In the genomic region with DNA sequence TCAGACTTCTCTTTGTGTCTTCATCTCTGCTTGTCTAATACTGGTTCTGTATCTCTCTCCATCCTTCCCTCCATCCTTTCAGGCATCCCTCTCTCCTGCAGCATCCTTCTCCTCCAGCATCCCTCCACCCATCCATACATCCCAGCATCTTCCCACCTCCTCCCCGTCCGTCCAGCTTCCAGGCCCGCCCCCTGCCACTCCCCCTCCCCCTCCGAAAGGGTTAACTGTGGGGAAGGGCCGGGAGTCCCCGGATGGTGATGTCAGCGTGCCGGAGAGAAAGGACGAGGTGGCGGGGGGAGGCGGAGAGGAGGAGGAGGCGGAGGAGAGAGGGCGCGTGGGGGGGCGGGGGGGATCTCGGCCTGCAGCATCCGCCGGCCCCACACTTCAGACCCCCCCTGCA, we compare ENCODE assay signal across 8 mouse cellular contexts. TPM values are rescaled to one million over a fixed set of nuclear protein-coding genes. Genes with fewer than 3 reads are reported as not detected.
DNase-seq lines count a peak whose midpoint lies in the region; ATAC-seq and TF ChIP-seq lines count a peak whose summit lies in the region.

A gene (plus strand): TSS at position 218 of the 400 bp plus-strand sequence.

- H3K4me2 ChIP-seq in forebrain, embryonic 11.5 days (ENCODE audit: low read depth, low read length, severe bottlenecking): peak within 1 kb of the TSS; percentile 85
- peak within 1 kb of the TSS; percentile 81 for H3K4me2 ChIP-seq in lung, embryonic 14.5 days

- no peaks in the 10 kb centered on the region for H3K27me3 ChIP-seq in forebrain, embryonic 11.5 days (ENCODE audit: control insufficient read depth, insufficient read depth, low read length)
- H3K27me3 ChIP-seq in lung, embryonic 14.5 days (ENCODE audit: insufficient read depth, low read length): no peaks in the 10 kb centered on the region

- H3K36me3 ChIP-seq in forebrain, embryonic 11.5 days (ENCODE audit: control insufficient read depth, insufficient read depth, low read length): no peaks in the 10 kb centered on the region; the same call in 1 of the 2 replicates
- peaks cover 21% of the 10 kb centered on the region for H3K36me3 ChIP-seq in lung, embryonic 14.5 days (ENCODE audit: insufficient read depth)

- TF ChIP-seq CTCF in lung, embryonic 14.5 days (IDR thresholded peaks at IDR 0.05; ENCODE audit: low read depth): no peak

- H3K4me1 ChIP-seq in forebrain, embryonic 11.5 days (replicated peaks; ENCODE audit: control insufficient read depth, insufficient read depth, low read length): peaks cover 4% of the 10 kb centered on the region; the same call in 1 of the 2 replicates
- no peaks in the 10 kb centered on the region for H3K4me1 ChIP-seq in lung, embryonic 14.5 days (ENCODE audit: insufficient read depth)

- peak; percentile 89 for ATAC-seq in forebrain, embryonic 11.5 days (replicated peaks; ENCODE audit: low FRiP score)
- ATAC-seq in lung, embryonic 14.5 days (ENCODE audit: insufficient read depth): peak; percentile 74

- DNase-seq in 3T3-L1 (ENCODE audit: low read depth, low spot score): peak; percentile 71
- DNase-seq in brain, adult 2 months (ENCODE audit: low read depth, low spot score): peak; percentile 95
- DNase-seq in forebrain, embryonic 11.5 days (ENCODE audit: low spot score): peak; percentile 96
- DNase-seq in heart, postnatal 10 days: peak; percentile 63 to 76
- peak; percentile 86 to 88 for DNase-seq in layer of hippocampus, postnatal 10 days (ENCODE audit: low spot score in 2 of 2)
- DNase-seq in lung, embryonic 14.5 days: peak; percentile 85
- peak; percentile 61 for DNase-seq in retina, adult 2 months (ENCODE audit: low read depth, low spot score)
- no peak for DNase-seq in natural killer cell, adult 2 months (ENCODE audit: low spot score in 2 of 2)

- H3K9ac ChIP-seq in forebrain, embryonic 11.5 days (ENCODE audit: low read length): peak within 1 kb of the TSS; percentile 100
- peak within 1 kb of the TSS; percentile 99 for H3K9ac ChIP-seq in lung, embryonic 14.5 days

- peak within 1 kb of the TSS; percentile 92 for H3K27ac ChIP-seq in forebrain, embryonic 11.5 days (ENCODE audit: low read depth, low read length)
- peak within 1 kb of the TSS; percentile 84 for H3K27ac ChIP-seq in lung, embryonic 14.5 days (ENCODE audit: low read depth)

- H3K9me3 ChIP-seq in forebrain, embryonic 11.5 days (ENCODE audit: control insufficient read depth, low read length): no peaks in the 10 kb centered on the region
- H3K9me3 ChIP-seq in lung, embryonic 14.5 days (ENCODE audit: low read depth, low read length): no peaks in the 10 kb centered on the region

- intact Hi-C loops in heart, postnatal 10 days (cut with DNase I): no loop called here

- peak within 1 kb of the TSS; percentile 99 for H3K4me3 ChIP-seq in forebrain, embryonic 11.5 days (ENCODE audit: low read depth, low read length)
- peak within 1 kb of the TSS; percentile 84 for H3K4me3 ChIP-seq in lung, embryonic 14.5 days (ENCODE audit: low read depth, low read length)

- under 1% methylated on average over 9 of the region's 18 CpGs for WGBS in forebrain, embryonic 11.5 days
- WGBS in lung, embryonic 14.5 days: 1% methylated on average over 6 of the region's 18 CpGs

RNA-seq across cellular contexts. Expression of the gene that starts here (rescaled TPM):
- 2.8 and 3.1 TPM in 2 replicates for polyA plus RNA-seq in forebrain, embryonic 11.5 days (2014; fragmentation: Nextera tagmentation; extraction: Ambion mirVana)
- total RNA-seq in heart, postnatal 10 days (2021): 1 to 10 TPM; 2.5 to 3.8 TPM
- 100 to 1,000 TPM; 280 to 313 TPM for total RNA-seq in layer of hippocampus, postnatal 10 days (2021)
- 1.4 and 1.6 TPM in 2 replicates for polyA plus RNA-seq in lung, embryonic 14.5 days (2014; fragmentation: Nextera tagmentation; extraction: Ambion mirVana)

Comparison
In these comparisons a context has a peak if more than half of its experiments do, and no peak if none do; other contexts are left out.
1. RNA of the gene that starts here (total RNA-seq): 280 to 313 TPM in layer of hippocampus, postnatal 10 days; 2.5 to 3.8 TPM in heart, postnatal 10 days; every median in the first group is over 10 times any median in the second.
2. DNase-seq: peak in 3T3-L1 (single experiment), brain, adult 2 months (single experiment), forebrain, embryonic 11.5 days (single experiment), heart, postnatal 10 days (2 of 2), layer of hippocampus, postnatal 10 days (2 of 2), lung, embryonic 14.5 days (single experiment) and retina, adult 2 months (single experiment); none in natural killer cell, adult 2 months (0 of 2).